Mouse (Mus musculus) kidney, postnatal 25 days (tissue): ENCODE results near the gene Prrt4.

ENCODE experiments used
- DNase-seq, 2 experiments: peaks; one replicate each; pipeline ENCODE4 v3.0.0; 2021; ENCODE audit warnings: mixed read lengths in 2 of 2

Prrt4 gene

GRCm38 (mm10) chr6:29147407-29148010 lies 31.9 kb downstream of the Prrt4 start:
- no peak for DNase-seq

- DNase-seq: no peak
These were observed 32.7 kb downstream of the Prrt4 start for GRCm38 (mm10) chr6:29146641-29147040.

- DNase-seq: no peak
These were observed 33.7 kb downstream of the Prrt4 start for GRCm38 (mm10) chr6:29145456-29146307.

- no peak for DNase-seq
These were observed 34.4 kb downstream of the Prrt4 start for GRCm38 (mm10) chr6:29144971-29145370.

- DNase-seq: peak in 1 of 2 experiments; percentile 65
These were observed 35.8 kb downstream of the Prrt4 start for GRCm38 (mm10) chr6:29143608-29144007.

- no peak for DNase-seq
These were observed 41.9 kb downstream of the Prrt4 start for GRCm38 (mm10) chr6:29137441-29137840.

- DNase-seq: no peak
These were observed 46.3 kb downstream of the Prrt4 start for GRCm38 (mm10) chr6:29133100-29133499.

- DNase-seq: no peak
These were observed 52.4 kb downstream of the Prrt4 start for GRCm38 (mm10) chr6:29126878-29127426.

- no peak for DNase-seq
These were observed 59.4 kb downstream of the Prrt4 start for GRCm38 (mm10) chr6:29119990-29120389.
